ENCODE assay signal across 8 mouse cellular contexts in the genomic region with DNA sequence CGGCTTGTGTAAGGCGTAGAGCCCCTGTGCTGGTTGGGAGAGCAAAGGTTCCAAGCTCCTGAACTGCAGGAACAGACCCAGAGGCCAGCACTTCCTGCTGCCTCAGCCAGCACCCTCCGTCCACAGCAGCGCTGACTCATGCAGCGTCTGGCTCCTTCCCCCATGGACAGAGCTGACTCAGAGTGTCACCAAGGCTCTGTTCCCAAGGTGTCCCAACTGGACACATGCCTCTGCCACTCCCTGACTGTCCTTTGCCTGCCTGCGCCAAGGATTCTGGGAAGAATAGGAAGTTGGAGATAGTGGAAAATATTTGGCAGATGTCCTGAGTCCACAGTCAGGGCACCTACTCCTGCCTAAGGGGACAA. TPM values are rescaled to one million over a fixed set of nuclear protein-coding genes. Genes with fewer than 3 reads are reported as not detected.
DNase-seq lines count a peak whose midpoint lies in the region; ATAC-seq and TF ChIP-seq lines count a peak whose summit lies in the region.

No protein-coding gene starts in this region.

- H3K4me1 ChIP-seq in forebrain, embryonic 10.5 days: peaks cover 11% of the 10 kb centered on the region; the same call in 1 of the 2 replicates
- H3K4me1 ChIP-seq in forebrain, postnatal 0 days (ENCODE audit: insufficient read depth): no peaks in the 10 kb centered on the region
- peaks cover 6% of the 10 kb centered on the region for H3K4me1 ChIP-seq in liver, embryonic 12.5 days
- H3K4me1 ChIP-seq in stomach, embryonic 15.5 days: 0 out of 2 replicates have a peak, but pooled peaks cover 5% of the 10 kb centered on the region
- no peaks in the 10 kb centered on the region for H3K4me1 ChIP-seq in hindbrain, embryonic 16.5 days (ENCODE audit: control insufficient read depth, insufficient read depth, low read depth, low read length)

- intact Hi-C loops in heart, postnatal 14 days (cut with DNase I): no loop called here

- TF ChIP-seq CTCF in forebrain, postnatal 0 days (IDR thresholded peaks at IDR 0.05; ENCODE audit: low read depth): no peak

- H3K4me2 ChIP-seq in forebrain, postnatal 0 days (ENCODE audit: low read depth): no peak overlapping the region
- H3K4me2 ChIP-seq in liver, embryonic 12.5 days: no peak overlapping the region
- H3K4me2 ChIP-seq in stomach, embryonic 15.5 days: no peak overlapping the region
- no peak overlapping the region for H3K4me2 ChIP-seq in hindbrain, embryonic 16.5 days (ENCODE audit: low read length)

- 0 out of 2 replicates have a peak overlapping the region, but pooled peaks have one; percentile 44 for H3K27ac ChIP-seq in forebrain, embryonic 10.5 days
- no peak overlapping the region for H3K27ac ChIP-seq in forebrain, postnatal 0 days (ENCODE audit: low read depth, low read length)
- no peak overlapping the region for H3K27ac ChIP-seq in liver, embryonic 12.5 days
- no peak overlapping the region for H3K27ac ChIP-seq in stomach, embryonic 15.5 days
- no peak overlapping the region for H3K27ac ChIP-seq in hindbrain, embryonic 16.5 days (ENCODE audit: low read depth, low read length)

- H3K9me3 ChIP-seq in forebrain, embryonic 10.5 days: no peaks in the 10 kb centered on the region
- H3K9me3 ChIP-seq in forebrain, postnatal 0 days (ENCODE audit: low read length): no peaks in the 10 kb centered on the region
- H3K9me3 ChIP-seq in liver, embryonic 12.5 days (replicated peaks): no peaks in the 10 kb centered on the region
- no peaks in the 10 kb centered on the region for H3K9me3 ChIP-seq in stomach, embryonic 15.5 days
- no peaks in the 10 kb centered on the region for H3K9me3 ChIP-seq in hindbrain, embryonic 16.5 days (ENCODE audit: control insufficient read depth, low read length)

- H3K9ac ChIP-seq in forebrain, postnatal 0 days: no peak overlapping the region
- no peak overlapping the region for H3K9ac ChIP-seq in liver, embryonic 12.5 days
- H3K9ac ChIP-seq in stomach, embryonic 15.5 days: no peak overlapping the region
- no peak overlapping the region for H3K9ac ChIP-seq in hindbrain, embryonic 16.5 days (ENCODE audit: low read depth, low read length)

- H3K27me3 ChIP-seq in forebrain, embryonic 10.5 days (ENCODE audit: poor library complexity, severe bottlenecking): no peaks in the 10 kb centered on the region
- no peaks in the 10 kb centered on the region for H3K27me3 ChIP-seq in forebrain, postnatal 0 days (ENCODE audit: insufficient read depth, low read length)
- H3K27me3 ChIP-seq in liver, embryonic 12.5 days (replicated peaks): no peaks in the 10 kb centered on the region
- H3K27me3 ChIP-seq in stomach, embryonic 15.5 days (replicated peaks): no peaks in the 10 kb centered on the region
- no peaks in the 10 kb centered on the region for H3K27me3 ChIP-seq in hindbrain, embryonic 16.5 days (replicated peaks; ENCODE audit: control insufficient read depth, insufficient read depth, low read length)

- no peak for ATAC-seq in forebrain, postnatal 0 days
- ATAC-seq in liver, embryonic 12.5 days: peak; percentile 32; the same call in 1 of the 2 replicates
- peak; percentile 83 for ATAC-seq in stomach, embryonic 15.5 days (ENCODE audit: insufficient read depth, low FRiP score, low read depth)
- ATAC-seq in hindbrain, embryonic 16.5 days: no peak

- H3K36me3 ChIP-seq in forebrain, embryonic 10.5 days (replicated peaks): no peaks in the 10 kb centered on the region
- no peaks in the 10 kb centered on the region for H3K36me3 ChIP-seq in forebrain, postnatal 0 days (ENCODE audit: insufficient read depth)
- no peaks in the 10 kb centered on the region for H3K36me3 ChIP-seq in liver, embryonic 12.5 days
- no peaks in the 10 kb centered on the region for H3K36me3 ChIP-seq in stomach, embryonic 15.5 days
- no peaks in the 10 kb centered on the region for H3K36me3 ChIP-seq in hindbrain, embryonic 16.5 days (ENCODE audit: control insufficient read depth, insufficient read depth, low read length)

- H3K4me3 ChIP-seq in forebrain, embryonic 10.5 days: no peak overlapping the region
- no peak overlapping the region for H3K4me3 ChIP-seq in forebrain, postnatal 0 days (ENCODE audit: low read depth, low read length)
- H3K4me3 ChIP-seq in liver, embryonic 12.5 days: no peak overlapping the region
- no peak overlapping the region for H3K4me3 ChIP-seq in stomach, embryonic 15.5 days (replicated peaks)
- H3K4me3 ChIP-seq in hindbrain, embryonic 16.5 days (ENCODE audit: low read length): no peak overlapping the region

- DNase-seq in forebrain, embryonic 10.5 days (ENCODE audit: extremely low spot score, low spot score): no peak
- no peak for DNase-seq in forebrain, postnatal 0 days
- peak; percentile 65 to 74 for DNase-seq in heart, postnatal 14 days
- DNase-seq in spleen, postnatal 4 days (ENCODE audit: low spot score in 2 of 2): no peak
- DNase-seq in cerebellum, adult 8-10 months: no peak

- 73% methylated on average over 6 of the region's 6 CpGs for whole genome bisulfite sequencing in forebrain, embryonic 10.5 days
- 82% methylated on average over 6 of the region's 6 CpGs for WGBS in forebrain, postnatal 0 days
- WGBS in liver, embryonic 12.5 days (ENCODE audit: insufficient replicate concordance): 30% methylated on average over 6 of the region's 6 CpGs
- WGBS in stomach, embryonic 15.5 days: 49% methylated on average over 6 of the region's 6 CpGs
- WGBS in hindbrain, embryonic 16.5 days: 83% methylated on average over 6 of the region's 6 CpGs

RNA-seq across cellular contexts. Expression of a gene that starts 10.1 kb away (rescaled TPM):
- polyA plus RNA-seq in forebrain, embryonic 10.5 days (2016; fragmentation: Nextera tagmentation; extraction: Ambion mirVana): not detected in 2 replicates
- not detected in 2 replicates for total RNA-seq in forebrain, postnatal 0 days (2014; rRNA removed)
- 0.05 and 0.11 TPM in 2 replicates for polyA plus RNA-seq in forebrain, postnatal 0 days (2015; fragmentation: Nextera tagmentation; extraction: Ambion mirVana)
- 1 to 10 TPM; 2.5 TPM for total RNA-seq in heart, postnatal 14 days (2021)
- 0.06 TPM in 1 of 2 replicates, not detected in the other for polyA plus RNA-seq in liver, embryonic 12.5 days (2016; fragmentation: Nextera tagmentation; extraction: Ambion mirVana)
- 0.05 and 0.10 TPM in 2 replicates for polyA plus RNA-seq in stomach, embryonic 15.5 days (2015; fragmentation: Nextera tagmentation; extraction: Ambion mirVana)
- 0.15 and 0.16 TPM in 2 replicates for polyA plus RNA-seq in hindbrain, embryonic 16.5 days (2015; fragmentation: Nextera tagmentation; extraction: Ambion mirVana)

RNA-seq across cellular contexts. Expression of a gene that starts 23.8 kb away (rescaled TPM):
- polyA plus RNA-seq in forebrain, embryonic 10.5 days (2016; fragmentation: Nextera tagmentation; extraction: Ambion mirVana): not detected in 2 replicates
- not detected in 2 replicates for total RNA-seq in forebrain, postnatal 0 days (2014; rRNA removed)
- polyA plus RNA-seq in forebrain, postnatal 0 days (2015; fragmentation: Nextera tagmentation; extraction: Ambion mirVana): not detected in 2 replicates
- not detected for total RNA-seq in heart, postnatal 14 days (2021)
- not detected in 2 replicates for polyA plus RNA-seq in liver, embryonic 12.5 days (2016; fragmentation: Nextera tagmentation; extraction: Ambion mirVana)
- polyA plus RNA-seq in stomach, embryonic 15.5 days (2015; fragmentation: Nextera tagmentation; extraction: Ambion mirVana): not detected in 2 replicates
- not detected in 2 replicates for polyA plus RNA-seq in hindbrain, embryonic 16.5 days (2015; fragmentation: Nextera tagmentation; extraction: Ambion mirVana)

RNA-seq across cellular contexts. Expression of a gene that starts 45.6 kb away (rescaled TPM):
- polyA plus RNA-seq in forebrain, embryonic 10.5 days (2016; fragmentation: Nextera tagmentation; extraction: Ambion mirVana): 41.5 and 43.0 TPM in 2 replicates
- 80.7 and 125 TPM in 2 replicates for total RNA-seq in forebrain, postnatal 0 days (2014; rRNA removed)
- 37.3 and 41.8 TPM in 2 replicates for polyA plus RNA-seq in forebrain, postnatal 0 days (2015; fragmentation: Nextera tagmentation; extraction: Ambion mirVana)
- 10 to 100 TPM; 78.8 to 87.1 TPM for total RNA-seq in heart, postnatal 14 days (2021)
- polyA plus RNA-seq in liver, embryonic 12.5 days (2016; fragmentation: Nextera tagmentation; extraction: Ambion mirVana): 11.7 and 12.1 TPM in 2 replicates
- 24.6 and 25.2 TPM in 2 replicates for polyA plus RNA-seq in stomach, embryonic 15.5 days (2015; fragmentation: Nextera tagmentation; extraction: Ambion mirVana)
- polyA plus RNA-seq in hindbrain, embryonic 16.5 days (2015; fragmentation: Nextera tagmentation; extraction: Ambion mirVana): 45.2 and 46.6 TPM in 2 replicates

RNA-seq across cellular contexts. Expression of a gene that starts 48.9 kb away (rescaled TPM):
- not detected in 2 replicates for polyA plus RNA-seq in forebrain, embryonic 10.5 days (2016; fragmentation: Nextera tagmentation; extraction: Ambion mirVana)
- total RNA-seq in forebrain, postnatal 0 days (2014; rRNA removed): not detected in 2 replicates
- 0.13 TPM in 1 of 2 replicates, not detected in the other for polyA plus RNA-seq in forebrain, postnatal 0 days (2015; fragmentation: Nextera tagmentation; extraction: Ambion mirVana)
- total RNA-seq in heart, postnatal 14 days (2021): 100 to 1,000 TPM; 247 to 264 TPM
- not detected in 2 replicates for polyA plus RNA-seq in liver, embryonic 12.5 days (2016; fragmentation: Nextera tagmentation; extraction: Ambion mirVana)
- not detected in 2 replicates for polyA plus RNA-seq in stomach, embryonic 15.5 days (2015; fragmentation: Nextera tagmentation; extraction: Ambion mirVana)
- polyA plus RNA-seq in hindbrain, embryonic 16.5 days (2015; fragmentation: Nextera tagmentation; extraction: Ambion mirVana): not detected in 2 replicates

Comparison
In these comparisons a context has a peak if more than half of its experiments do, and no peak if none do; other contexts are left out.
1. DNase-seq: peak in heart, postnatal 14 days (2 of 2); none in forebrain, embryonic 10.5 days (single experiment), forebrain, postnatal 0 days (single experiment), spleen, postnatal 4 days (0 of 2) and cerebellum, adult 8-10 months (single experiment).
2. ATAC-seq: peak in liver, embryonic 12.5 days (single experiment) and stomach, embryonic 15.5 days (single experiment); none in forebrain, postnatal 0 days (single experiment) and hindbrain, embryonic 16.5 days (single experiment).